ENCODE assay signal across 8 mouse cellular contexts in genomic region chr6:86545236-86545635, GRCm38 (mm10). TPM values are rescaled to one million over a fixed set of nuclear protein-coding genes. Genes with fewer than 3 reads are reported as not detected.
A peak's percentile ranks its signal among the peaks of the same experiment; 100 is the strongest.
DNase-seq lines count a peak whose midpoint lies in the region; ATAC-seq and TF ChIP-seq lines count a peak whose summit lies in the region.
"Had no signal": no experiment of that assay in that cellular context is flagged by ENCODE, and none has a peak within 500 bp of the region (broad histone marks: within the 10 kb centered on the region; RNA-seq: fewer than 3 reads in every experiment).

No protein-coding gene starts in this region.

- H3K9ac ChIP-seq in ES-E14 (ENCODE audit: insufficient read depth, low read depth, low read length, poor library complexity, severe bottlenecking) = no peak overlapping the region
- no peak overlapping the region for H3K9ac ChIP-seq in stomach, postnatal 0 days (ENCODE audit: low read length)

- H3K4me3 ChIP-seq in ES-E14 (ENCODE audit: insufficient read depth in 1 of 2, low read depth in 1 of 2, low read length in 2 of 2, poor library complexity in 1 of 2, severe bottlenecking in 1 of 2) = no peak overlapping the region
- no peak overlapping the region for H3K4me3 ChIP-seq in stomach, postnatal 0 days (ENCODE audit: low read depth, low read length)
- H3K4me3 ChIP-seq: megakaryocyte, embryonic 14.5 days had no signal

- 0 out of 4 replicates have a peak, but pooled peaks cover 0 to 2% of the 10 kb centered on the region in 2 experiments for H3K4me1 ChIP-seq in ES-E14 (ENCODE audit: control insufficient read depth in 2 of 2, insufficient read depth in 2 of 2, low read length in 2 of 2, poor library complexity in 1 of 2)
- no peaks in the 10 kb centered on the region for H3K4me1 ChIP-seq in stomach, postnatal 0 days (replicated peaks; ENCODE audit: control insufficient read depth, insufficient read depth)

- WGBS in stomach, postnatal 0 days = 52% methylated on average over 4 of the region's 4 CpGs

- H3K36me3 ChIP-seq in ES-E14 (ENCODE audit: control insufficient read depth, insufficient read depth, low read length, poor library complexity, severe bottlenecking) = peaks cover 8% of the 10 kb centered on the region
- 0 out of 2 replicates have a peak, but pooled peaks cover 5% of the 10 kb centered on the region for H3K36me3 ChIP-seq in stomach, postnatal 0 days (ENCODE audit: control insufficient read depth, insufficient read depth, low read length)

- no peak for TF ChIP-seq EP300 in stomach, postnatal 0 days (optimal IDR thresholded peaks at IDR 0.05)

- no peaks in the 10 kb centered on the region for H3K9me3 ChIP-seq in ES-E14 (ENCODE audit: control insufficient read depth, insufficient read depth, low read depth, low read length)
- no peaks in the 10 kb centered on the region for H3K9me3 ChIP-seq in stomach, postnatal 0 days (ENCODE audit: control insufficient read depth, low read length)
- H3K9me3 ChIP-seq: megakaryocyte, embryonic 14.5 days had no signal

- H3K27me3 ChIP-seq in stomach, postnatal 0 days (ENCODE audit: control insufficient read depth, insufficient read depth, low read length) = no peaks in the 10 kb centered on the region
- H3K27me3 ChIP-seq: megakaryocyte, embryonic 14.5 days had no signal

- peak; percentile 20 for DNase-seq in left cerebral cortex, postnatal 4 days
- no peak for DNase-seq in left cerebral cortex, adult 8-10 months (ENCODE audit: low spot score in 2 of 2)
- no peak for DNase-seq in ES-E14 (ENCODE audit: low read depth, low spot score)
- peak; percentile 71 for DNase-seq in brain, embryonic 14.5 days (ENCODE audit: low read depth)
- DNase-seq in kidney, postnatal 14 days = peak; percentile 42
- DNase-seq in stomach, postnatal 0 days (ENCODE audit: low spot score) = peak; percentile 36
- DNase-seq in urinary bladder, postnatal 25 days (ENCODE audit: low spot score) = no peak

- peak; percentile 56; the same call in 1 of the 2 replicates for ATAC-seq in stomach, postnatal 0 days (ENCODE audit: low FRiP score, low TSS enrichment)

- no peak overlapping the region for H3K27ac ChIP-seq in ES-E14 (ENCODE audit: insufficient read depth, low read depth, low read length, poor library complexity, severe bottlenecking)
- H3K27ac ChIP-seq in stomach, postnatal 0 days (replicated peaks) = no peak overlapping the region

- H3K4me2 ChIP-seq in stomach, postnatal 0 days (replicated peaks; ENCODE audit: low read depth) = no peak overlapping the region

- TF ChIP-seq CTCF in brain, embryonic 14.5 days (IDR thresholded peaks at IDR 0.05; ENCODE audit: borderline replicate concordance, extremely low read depth, insufficient read depth, insufficient read length) = peak; percentile 75; the same call in 1 of the 2 replicates
- TF ChIP-seq CTCF in stomach, postnatal 0 days (IDR thresholded peaks at IDR 0.05; ENCODE audit: low read depth) = peak; percentile 96

- intact Hi-C loops in left cerebral cortex, postnatal 4 days (cut with DNase I) = no loop called here

- TF ChIP-seq POLR2A in brain, embryonic 14.5 days (IDR thresholded peaks at IDR 0.05; ENCODE audit: borderline replicate concordance, extremely low read depth, insufficient read depth, insufficient read length, poor library complexity, severe bottlenecking) = no peak

- in situ Hi-C loops in ES-E14 (cut with MboI; ENCODE audit: low sequenced_read_pairs in 2 of 2, unreplicated experiment in 2 of 2) = loop anchor here in 1 of 2 experiments (10.0 kb wide), 1 partner anchor 130 kb away; no protein-coding TSS in a partner anchor

TF ChIP-seq in ES-E14, 5 proteins besides CTCF, POLR2A, EP300 and RAD21:
- TF ChIP-seq ZC3H11A (IDR thresholded peaks at IDR 0.05; ENCODE audit: borderline replicate concordance, low read depth, low read length) = peak; percentile 90
- TF ChIP-seq HCFC1 (IDR thresholded peaks at IDR 0.05; ENCODE audit: borderline replicate concordance, insufficient read depth, low read length) = no peak
- TF ChIP-seq MAFK (IDR thresholded peaks at IDR 0.05; ENCODE audit: insufficient read depth, low read depth, low read length) = no peak

RNA-seq across cellular contexts. Expression of gene Pcbp1, which starts 19.1 kb away (rescaled TPM):
- 100 to 1,000 TPM; 206 to 208 TPM for total RNA-seq in left cerebral cortex, postnatal 4 days (2021)
- 100 to 1,000 TPM; 179 to 184 (median 180) TPM for total RNA-seq in left cerebral cortex, adult 8-10 months (2022)
- total RNA-seq in ES-E14 (2012; rRNA removed) = 68.4 and 102 TPM in 2 replicates
- polyA plus RNA-seq in brain, embryonic 14.5 days (2012; rRNA removed) = 240 and 297 TPM in 2 replicates
- polyA plus RNA-seq in stomach, postnatal 0 days (2015; fragmentation: Nextera tagmentation; extraction: Ambion mirVana) = 331 and 337 TPM in 2 replicates

Comparison
In these comparisons a context has a peak if more than half of its experiments do, and no peak if none do; other contexts are left out.
1. DNase-seq: peak in left cerebral cortex, postnatal 4 days (single experiment), brain, embryonic 14.5 days (single experiment), kidney, postnatal 14 days (single experiment) and stomach, postnatal 0 days (single experiment); none in left cerebral cortex, adult 8-10 months (0 of 2), ES-E14 (single experiment) and urinary bladder, postnatal 25 days (single experiment).